Mouse (Mus musculus) thymus, adult 2 months (tissue): ENCODE measurements around the gene Cldn14. TPM values are rescaled to one million over a fixed set of nuclear protein-coding genes. Genes with fewer than 3 reads are reported as not detected.
A peak's percentile ranks its signal among the peaks of the same experiment; 100 is the strongest.

ENCODE experiments used
- DNase-seq: peaks from one replicate; pipeline ENCODE4 v3.0.0; 2021
- H3K27ac ChIP-seq: fragments of 200-500 bp; 2 replicates; pipeline ENCODE4 v1.5.1; 2012; ENCODE audit warnings: low read length, control low read depth; ENCODE audit not compliant: control insufficient read depth, insufficient read depth
- H3K27me3 ChIP-seq: fragments of 200-500 bp; 2 replicates; pipeline ENCODE4 v1.6.1; 2012; ENCODE audit warnings: mild to moderate bottlenecking, low read length, moderate library complexity, mixed read lengths; ENCODE audit not compliant: control insufficient read depth, insufficient read depth
- H3K36me3 ChIP-seq: fragments of 200-500 bp; 2 replicates; pipeline ENCODE4 v1.6.1; 2012; ENCODE audit warnings: mild to moderate bottlenecking, low read length, moderate library complexity; ENCODE audit not compliant: control insufficient read depth, insufficient read depth
- H3K4me1 ChIP-seq: fragments of 200-500 bp; replicated peaks from 2 replicates; pipeline ENCODE4 v1.6.1; 2012; ENCODE audit warnings: low read length; ENCODE audit not compliant: control insufficient read depth, insufficient read depth
- H3K4me3 ChIP-seq: fragments of 200-500 bp; 2 replicates; pipeline ENCODE4 v1.5.1; 2012; ENCODE audit warnings: mild to moderate bottlenecking, low read length, control low read depth, moderate library complexity; ENCODE audit not compliant: control insufficient read depth, insufficient read depth
- CTCF ChIP-seq: fragments of 200-500 bp; IDR thresholded peaks from 2 replicates; pipeline ENCODE4 v1.5.1; 2012; ENCODE audit warnings: mild to moderate bottlenecking, control low read depth, low read length, moderate library complexity, borderline replicate concordance; ENCODE audit not compliant: control insufficient read depth, poor library complexity, insufficient read depth; ENCODE audit errors: extremely low read depth
- POLR2A ChIP-seq: fragments of 200-500 bp; IDR thresholded peaks from 2 replicates; pipeline ENCODE4 v1.6.1; 2012; ENCODE audit warnings: mild to moderate bottlenecking, low read length, control low read depth, moderate library complexity; ENCODE audit not compliant: control insufficient read depth, poor library complexity, insufficient read depth; ENCODE audit errors: extremely low read depth
- WGBS: fragments of 180-500 bp; shearing (Covaris S2); methylation state at CpG from one replicate; pipeline ENCODE4 v1.1.7; 2018; 5-methylcytosine and 5-hydroxymethylcytosine counted together
- polyA plus RNA-seq: library from polyadenylated mRNA; depleted of rRNA; stranded (reverse); fragments of >200 nt; gene quantifications from 2 replicates; pipeline ENCODE4 v1.2.3, GENCODE M21; 2012; rRNA removed

Gene Cldn14
- polyA plus RNA-seq, 1 experiment = 0.26 TPM

DNA sequence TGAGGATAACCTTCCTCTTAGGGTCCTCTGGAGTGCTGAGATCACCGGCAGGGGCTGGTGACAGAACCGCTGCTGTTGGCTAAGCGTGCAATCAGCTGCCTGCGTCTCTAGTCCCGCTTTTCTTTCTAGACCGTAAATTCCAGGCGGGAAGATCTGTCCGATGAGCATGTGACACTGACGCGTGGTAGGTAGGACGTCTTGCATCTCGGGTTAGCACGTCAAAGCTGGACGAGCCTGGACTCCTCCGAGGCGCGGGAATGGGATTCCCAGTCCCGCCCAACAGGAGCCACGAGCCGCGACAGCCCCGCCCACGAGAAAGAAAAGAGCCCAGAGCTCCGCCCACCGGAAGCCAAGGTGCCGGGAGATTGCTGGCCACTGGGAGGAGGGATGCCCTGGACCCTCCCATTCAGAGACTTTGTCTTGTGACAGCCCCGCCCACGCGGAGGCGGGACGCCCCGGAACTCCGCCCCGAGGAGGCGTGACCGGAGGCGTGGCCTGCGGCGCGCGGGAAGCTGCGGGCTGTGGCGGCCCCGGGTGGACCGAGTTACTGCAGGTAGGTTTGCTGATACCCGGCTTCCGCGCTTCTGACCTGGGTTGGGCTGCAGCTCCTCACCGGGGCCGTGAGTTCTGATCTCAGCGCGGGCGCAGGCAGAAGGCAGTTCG lies 125.1 kb downstream of the Cldn14 start, which contains the start of gene Chaf1b:
Chaf1b (plus strand) TSS at position 479 of the 663 bp plus-strand sequence.
- Histone ChIP-seq H3K36me3 (no peaks in the 10 kb centered on the region), H3K4me3 (peak within 1 kb of the TSS; percentile 67), H3K4me1 (peaks cover 6% of the 10 kb centered on the region), H3K27me3 (no peaks in the 10 kb centered on the region), H3K27ac (no peak within 1 kb of the TSS)
- TF ChIP-seq POLR2A = peak; percentile 57; the same call in 1 of the 2 replicates
- TF ChIP-seq CTCF = peak; percentile 61; the same call in 1 of the 2 replicates
- WGBS = under 1% methylated on average over 54 of the region's 54 CpGs
- DNase-seq = peak; percentile 98

DNA sequence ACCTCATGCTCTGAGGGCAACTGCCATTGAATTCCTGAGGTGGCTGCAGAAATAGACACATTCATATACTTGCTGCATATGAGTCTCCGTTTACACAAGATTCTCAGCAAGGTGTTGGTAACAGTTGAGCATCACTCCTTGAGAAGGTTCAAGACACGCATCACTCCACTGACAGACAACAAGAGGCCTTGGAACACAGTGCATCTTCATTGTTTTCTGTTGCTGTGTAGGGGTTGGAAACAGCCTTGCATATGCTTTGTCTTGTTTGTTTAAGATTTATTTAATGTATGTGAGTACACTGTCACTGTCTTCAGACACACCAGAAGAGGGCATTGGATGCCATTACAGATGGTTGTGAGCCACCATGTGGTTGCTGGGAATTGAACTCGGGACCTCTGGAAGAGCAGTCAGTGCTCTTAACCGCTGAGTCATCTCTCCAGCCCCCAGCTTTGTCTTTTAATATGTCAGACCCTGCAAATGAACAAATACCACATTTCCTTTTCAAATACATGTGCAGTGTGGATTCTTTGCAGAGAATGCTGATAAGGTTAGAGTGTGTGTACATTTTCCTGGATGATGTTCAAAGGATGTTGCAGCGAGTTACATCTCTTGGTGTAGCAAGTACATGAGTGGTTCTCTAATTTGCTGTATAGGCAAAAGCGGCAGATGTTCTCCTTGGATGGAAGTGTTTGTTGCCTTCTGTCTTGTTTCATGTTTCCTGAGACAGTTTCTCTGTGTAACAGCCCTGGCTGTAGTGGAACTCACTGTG lies 130.8 kb downstream of the Cldn14 start:
- H3K4me1 ChIP-seq = no peaks in the 10 kb centered on the region
- H3K27me3 ChIP-seq = no peaks in the 10 kb centered on the region
- H3K27ac ChIP-seq = no peak overlapping the region
- peaks cover 38% of the 10 kb centered on the region for H3K36me3 ChIP-seq
- no peak overlapping the region for H3K4me3 ChIP-seq
- DNase-seq = no peak
- no peak for TF ChIP-seq CTCF
- TF ChIP-seq POLR2A = no peak
- 90% methylated on average over 6 of the region's 6 CpGs for WGBS

DNA sequence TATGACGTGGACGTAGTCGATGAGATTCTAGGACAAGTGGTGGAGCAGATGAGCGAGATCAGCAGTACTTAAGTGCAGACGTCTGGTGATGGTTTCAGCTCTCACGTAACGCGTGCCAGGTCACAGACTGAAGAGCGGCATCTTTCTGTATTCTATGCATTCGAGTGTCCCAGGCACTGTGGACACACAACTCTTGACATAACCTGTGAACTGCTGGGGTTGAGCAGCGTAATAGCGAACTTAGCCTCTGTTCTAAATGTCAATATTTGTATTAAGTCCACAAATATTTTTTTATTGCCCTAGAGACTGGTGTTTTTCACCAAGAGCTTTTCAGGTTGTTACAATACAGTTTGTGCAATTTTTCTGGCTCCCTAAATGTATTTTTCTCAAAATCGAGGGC lies 133.8 kb downstream of the Cldn14 start:
- H3K4me1 ChIP-seq = no peaks in the 10 kb centered on the region
- no peak overlapping the region for H3K4me3 ChIP-seq
- TF ChIP-seq CTCF (no peak), POLR2A (no peak)
- H3K36me3 ChIP-seq = peaks cover 61% of the 10 kb centered on the region
- WGBS = 97% methylated on average over 13 of the region's 13 CpGs
- no peaks in the 10 kb centered on the region for H3K27me3 ChIP-seq
- no peak overlapping the region for H3K27ac ChIP-seq
- no peak for DNase-seq

Other genes with a start within 250 kb of the Cldn14 start
- gene Morc3, start 176.7 kb downstream of the Cldn14 start, polyA plus RNA-seq = 16.7 and 17.4 TPM in 2 replicates
- 28.8 and 34.3 TPM in 2 replicates for gene Chaf1b, start 124.9 kb downstream of the Cldn14 start, polyA plus RNA-seq
- 0.07 and 0.09 TPM in 2 replicates for gene Sim2, start 76.1 kb upstream of the Cldn14 start, polyA plus RNA-seq